Mouse (Mus musculus) c-Kit-positive CD71-negative TER-119-negative erythroid progenitor cells, embryonic 14.5 days (primary cell): Measurements from ENCODE around the gene Mrpl37.

Experiments
- DNase-seq: peaks from one replicate; pipeline ENCODE4 v3.0.0-alpha.2; 2013; ENCODE audit warnings: low read depth

The Mrpl37 gene

DNA sequence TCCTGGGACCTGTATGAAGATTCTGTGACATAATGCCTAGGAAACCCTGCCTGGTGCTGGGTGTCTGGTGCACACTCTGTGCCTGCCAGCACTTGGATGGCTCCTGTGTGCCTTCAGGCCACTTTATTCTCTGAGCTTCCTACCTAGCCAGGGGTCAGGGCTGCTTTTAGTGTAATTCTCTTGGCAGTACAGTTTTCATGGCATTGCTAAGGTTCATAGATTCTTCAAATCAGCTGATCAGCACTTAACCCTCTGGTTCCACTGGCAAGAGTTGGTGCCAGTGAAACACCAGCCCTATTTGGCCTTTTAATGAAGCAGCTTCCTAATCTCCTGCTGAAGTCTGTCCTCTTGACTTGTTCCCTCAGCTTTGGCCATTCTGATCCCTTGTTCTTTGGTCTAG, 49.4 kb downstream of the Mrpl37 start:
- DNase-seq = no peak

DNA sequence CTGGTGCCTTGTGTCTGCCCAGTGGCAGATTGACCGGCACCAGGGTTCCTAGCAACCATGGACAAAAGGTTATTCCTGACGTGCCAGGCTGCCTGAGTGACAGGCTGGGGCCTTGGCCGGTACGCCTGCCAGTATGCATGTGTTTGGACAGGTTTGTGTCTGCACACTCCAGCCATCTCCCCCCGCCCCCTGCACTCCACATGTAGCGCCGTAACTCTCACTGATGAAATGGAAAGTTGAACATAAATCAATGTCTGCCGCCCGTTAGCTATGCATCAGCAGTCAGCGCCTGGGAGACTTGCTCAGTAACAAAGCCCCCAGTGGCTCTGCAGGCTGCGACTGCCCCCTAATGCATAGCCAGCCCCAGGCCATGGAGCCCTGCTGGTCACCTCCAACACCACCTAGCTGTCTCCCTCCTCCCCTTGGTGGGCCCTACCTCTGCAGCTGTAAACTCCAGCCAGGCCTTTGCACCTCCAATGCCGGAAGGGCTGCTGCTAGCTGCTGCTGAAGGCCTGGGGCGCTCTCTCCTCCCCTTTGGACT, 50.6 kb downstream of the Mrpl37 start:
- DNase-seq = no peak

DNA sequence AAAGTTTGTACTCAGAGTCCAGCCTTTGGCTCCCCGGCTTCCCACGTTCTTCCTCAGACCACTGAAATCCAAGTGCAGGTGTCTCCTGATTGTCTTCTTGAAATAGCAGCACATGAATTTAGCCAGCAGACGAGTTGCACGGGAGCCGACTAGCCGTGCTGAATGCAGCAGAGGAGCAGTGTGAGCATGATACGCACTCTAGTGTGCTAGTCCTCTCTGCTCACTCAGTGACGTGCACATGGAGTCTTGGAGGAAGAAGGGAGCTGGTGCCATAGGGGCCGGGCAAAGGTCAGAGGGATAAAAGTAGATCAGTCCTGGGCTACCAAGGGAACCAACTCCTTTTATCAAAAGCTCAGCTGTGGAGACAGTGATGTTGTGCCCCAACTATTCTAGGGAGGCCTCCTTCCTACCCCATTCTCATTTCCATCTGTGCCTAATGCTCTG, 52.8 kb downstream of the Mrpl37 start:
- DNase-seq = no peak

DNA sequence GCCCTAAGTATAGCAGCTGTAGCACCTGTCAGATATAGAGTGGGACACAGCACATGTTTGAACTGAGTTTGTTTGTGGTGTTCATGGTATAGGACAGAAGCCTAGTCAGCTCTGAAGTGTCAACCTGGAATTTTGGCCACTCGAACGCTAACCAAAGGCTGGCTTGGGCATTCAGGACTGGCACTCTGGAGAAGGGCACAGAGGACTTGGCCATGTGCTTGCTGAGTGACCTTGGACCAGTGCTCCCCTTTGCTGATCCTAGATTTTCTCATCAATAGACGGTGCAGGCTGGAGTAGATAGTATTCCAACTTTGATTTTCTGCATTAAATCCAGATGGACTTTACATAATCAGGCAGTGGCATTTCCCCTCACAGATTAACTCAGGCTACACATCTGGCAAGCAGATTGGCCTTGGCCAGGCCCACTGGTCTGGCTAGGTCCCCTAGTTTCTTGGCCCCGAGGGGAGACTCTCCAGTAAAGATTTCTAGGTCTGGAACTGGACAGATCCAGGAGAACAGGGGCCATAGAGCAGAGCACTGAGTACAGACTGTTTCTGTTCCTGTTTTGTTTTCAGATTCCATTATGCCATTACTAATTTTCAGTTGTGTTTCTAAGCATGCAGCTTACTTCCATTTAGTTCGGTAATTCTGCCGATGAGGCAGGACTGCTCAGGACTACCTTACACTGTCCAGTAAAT, 53.4 kb downstream of the Mrpl37 start:
- DNase-seq = no peak

DNA sequence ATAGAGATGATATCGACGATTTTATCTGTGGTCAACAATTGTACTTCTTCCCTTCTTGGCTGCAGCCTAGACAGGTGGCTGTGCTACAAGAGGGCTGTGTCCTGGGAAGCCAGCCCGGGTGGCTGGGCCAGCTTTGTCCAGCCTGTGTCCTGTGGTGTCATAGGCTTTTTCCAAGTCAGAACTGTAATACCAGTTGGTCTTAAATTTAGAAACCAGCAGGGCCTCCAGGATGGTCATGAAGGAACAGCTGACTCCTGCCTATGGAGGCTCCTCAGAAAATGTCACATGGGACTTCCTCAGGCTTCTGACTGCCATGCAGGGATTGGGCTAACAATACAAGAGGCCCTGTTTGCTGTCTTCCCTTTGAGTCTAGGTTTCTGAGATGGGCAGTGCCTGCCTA, 54.1 kb downstream of the Mrpl37 start:
- no peak for DNase-seq

DNA sequence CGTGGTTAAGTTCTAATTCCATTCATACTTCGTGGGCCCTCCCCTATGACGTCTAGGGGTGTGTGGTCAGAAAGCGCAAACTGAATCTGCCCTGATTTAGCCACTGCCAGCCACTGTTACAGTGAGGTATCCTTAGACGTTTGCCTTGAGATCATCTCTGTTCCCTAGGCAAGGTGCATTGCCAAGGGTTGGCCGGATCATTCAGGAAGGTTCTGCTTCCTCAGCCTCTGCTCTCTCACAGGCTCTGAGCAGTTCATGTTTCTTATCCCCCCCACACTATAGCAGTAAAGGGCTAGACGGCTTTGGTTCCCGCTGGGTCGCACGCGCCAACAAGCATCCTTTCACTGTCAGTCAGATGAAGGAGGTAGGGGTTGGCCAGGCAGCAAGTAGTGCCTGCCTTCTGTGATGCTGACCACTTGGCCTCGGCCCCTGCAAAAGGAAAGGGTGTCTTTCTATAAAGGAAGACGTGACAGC, 54.6 kb downstream of the Mrpl37 start:
- DNase-seq = no peak

- no peak for DNase-seq
These were observed 55.2 kb downstream of the Mrpl37 start for GRCm38 (mm10) chr4:107011325-107012004.

DNA sequence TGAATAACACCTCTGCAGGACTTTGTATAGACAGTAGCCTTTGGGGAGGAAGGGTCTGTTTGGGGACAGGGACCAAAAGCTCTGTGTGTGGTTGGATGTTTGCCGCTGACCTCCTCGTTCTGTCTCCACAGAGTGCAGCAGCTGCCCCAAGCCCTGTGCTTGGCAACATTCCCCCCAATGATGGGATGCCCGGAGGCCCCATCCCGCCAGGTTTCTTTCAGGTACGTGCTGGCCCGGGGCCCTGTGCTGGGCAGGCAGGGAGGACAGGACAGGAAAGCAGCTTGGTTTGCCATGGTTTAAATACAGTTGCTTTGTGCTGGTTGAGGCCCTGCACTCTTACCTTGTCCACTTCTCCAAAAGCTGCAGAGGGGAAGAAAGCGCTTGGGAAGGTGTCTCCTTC, 57.1 kb downstream of the Mrpl37 start:
- no peak for DNase-seq

DNA sequence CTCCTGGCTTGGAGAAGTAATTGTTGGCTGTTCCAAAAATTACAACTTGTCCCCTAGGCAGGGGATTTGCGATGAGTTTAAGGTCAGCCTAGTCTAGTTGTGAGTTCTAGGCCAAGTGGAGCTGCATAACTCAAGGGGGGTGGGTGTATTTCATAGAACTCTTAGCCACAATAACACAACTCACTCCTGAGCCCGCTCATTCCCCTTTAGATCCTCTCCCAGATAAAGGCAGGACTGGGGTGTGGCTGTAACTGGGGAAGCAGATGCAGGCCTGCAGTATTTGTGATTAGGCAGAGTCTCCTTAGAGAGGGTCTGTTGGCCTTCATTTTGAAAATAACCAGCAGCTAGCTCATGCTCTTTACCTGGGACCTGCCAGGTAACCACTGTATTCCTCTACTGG, 58.5 kb downstream of the Mrpl37 start:
- DNase-seq = no peak

GRCm38 (mm10) chr4:107007359-107007758, 59.3 kb downstream of the Mrpl37 start:
- no peak for DNase-seq

DNA sequence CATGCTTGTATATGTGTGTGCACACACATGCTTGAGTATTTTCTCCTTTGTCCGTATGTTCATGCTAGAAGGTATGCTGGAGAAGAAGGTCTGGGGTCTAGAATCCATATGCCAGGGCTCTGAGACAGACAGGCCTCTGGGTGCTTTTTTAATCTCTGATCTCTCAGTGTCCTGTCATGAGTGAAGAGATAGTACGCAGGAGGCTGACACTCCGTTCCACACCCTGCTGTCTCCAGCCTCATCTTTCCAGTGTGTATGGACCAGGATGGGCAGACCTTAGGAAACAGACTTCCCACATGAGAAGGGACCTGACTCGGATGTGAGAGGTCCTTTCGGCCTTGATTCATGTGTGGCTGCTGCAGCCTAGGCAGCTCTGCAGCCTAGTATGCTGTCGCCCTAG, 59.9 kb downstream of the Mrpl37 start:
- DNase-seq = no peak

GRCm38 (mm10) chr4:107006229-107006628, 60.4 kb downstream of the Mrpl37 start:
- no peak for DNase-seq
